Mouse (Mus musculus) NIH3T3 (cell line): ENCODE measurements around the gene Gm37240.

Experiments
- DNase-seq: peaks from one replicate; pipeline ENCODE4 v3.0.0-alpha.2; 2012; ENCODE audit warnings: low read depth

The Gm37240 gene

DNA sequence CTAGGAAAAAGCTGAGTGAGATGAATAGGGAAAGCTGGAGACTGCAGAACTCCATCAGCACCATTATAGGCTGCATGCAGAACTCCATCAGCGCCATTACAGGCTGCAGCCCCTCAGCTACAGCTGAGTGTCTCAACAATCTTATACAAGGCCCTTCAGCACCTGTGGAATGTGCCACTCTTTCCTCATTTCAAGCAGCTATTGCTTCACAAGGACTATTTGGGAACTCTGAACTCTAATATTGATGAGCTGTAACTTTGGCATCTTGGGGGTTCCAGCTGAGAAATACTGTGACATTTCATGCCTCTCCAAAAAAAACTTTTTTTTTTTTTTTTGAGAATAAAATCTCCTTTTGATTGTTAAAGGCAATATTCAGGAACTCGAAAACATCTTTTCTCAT is 615.8 kb downstream of the Gm37240 start:
- no peak for DNase-seq

GRCm38 (mm10) chr3:85264963-85265362 is 622.4 kb downstream of the Gm37240 start:
- no peak for DNase-seq

- DNase-seq: no peak
These were observed 622.8 kb downstream of the Gm37240 start for GRCm38 (mm10) chr3:85264546-85264945.

- no peak for DNase-seq
These were observed 632.8 kb downstream of the Gm37240 start for GRCm38 (mm10) chr3:85254526-85254925.

DNA sequence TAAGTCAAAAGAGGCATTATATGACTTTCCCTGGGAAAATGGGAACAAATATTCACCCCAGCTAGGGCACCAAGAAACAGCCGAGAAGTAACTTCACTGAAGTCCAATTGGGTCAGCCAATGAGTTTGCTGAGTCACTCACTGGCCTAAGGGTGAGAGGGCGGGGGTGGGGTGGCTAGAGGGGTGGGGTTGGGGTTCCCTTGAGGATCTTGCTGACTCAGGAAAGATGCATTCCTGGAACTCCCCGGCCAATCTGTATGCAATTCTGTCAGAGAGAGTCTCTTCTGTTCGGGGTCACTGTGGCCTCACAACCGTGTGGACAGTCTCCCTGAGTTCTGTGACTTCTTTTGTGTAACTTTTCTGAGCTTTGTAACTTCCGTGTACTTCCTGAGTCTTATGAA is 635.7 kb downstream of the Gm37240 start:
- peak; percentile 21 for DNase-seq

DNA sequence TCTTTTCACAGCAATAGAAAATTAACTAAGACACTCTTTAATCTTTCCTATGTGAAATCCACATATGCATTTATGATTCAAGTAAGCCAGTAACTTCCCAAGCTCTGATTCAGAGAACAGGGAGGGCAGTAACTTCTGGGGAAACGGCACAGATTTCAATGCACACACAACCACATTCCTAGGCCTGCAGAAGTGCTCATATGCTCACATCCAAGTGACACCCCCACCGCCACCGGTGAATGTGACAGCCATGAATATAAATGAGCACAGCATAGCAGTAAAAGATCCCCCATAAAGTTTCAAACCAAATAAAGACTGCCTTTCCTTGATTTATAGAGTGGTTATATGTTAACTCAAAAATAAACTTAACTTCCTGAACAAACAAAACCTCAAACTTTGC is 641.2 kb downstream of the Gm37240 start:
- no peak for DNase-seq

DNA sequence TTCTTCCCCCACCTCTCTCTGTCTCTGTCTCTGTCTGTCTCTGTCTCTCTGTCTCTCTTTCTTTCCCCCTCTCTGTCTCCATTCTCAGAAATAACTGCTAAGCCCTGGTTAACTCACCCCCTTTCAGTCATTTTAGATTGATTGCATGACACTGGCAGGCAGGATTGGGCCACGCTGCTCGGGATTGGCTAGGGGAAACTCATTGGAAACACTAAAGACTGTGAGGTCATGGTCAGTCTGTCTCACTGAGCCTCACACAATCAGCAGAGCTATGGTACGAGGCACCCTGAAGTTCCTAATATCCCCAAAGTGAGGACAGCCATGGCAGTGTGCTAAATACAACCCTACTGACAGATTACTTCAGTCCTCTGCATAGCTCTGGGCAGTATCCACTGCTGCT is 650.8 kb downstream of the Gm37240 start:
- no peak for DNase-seq

GRCm38 (mm10) chr3:85232846-85233245 is 654.5 kb downstream of the Gm37240 start:
- no peak for DNase-seq

GRCm38 (mm10) chr3:85222046-85222445 is 665.3 kb downstream of the Gm37240 start:
- no peak for DNase-seq

DNA sequence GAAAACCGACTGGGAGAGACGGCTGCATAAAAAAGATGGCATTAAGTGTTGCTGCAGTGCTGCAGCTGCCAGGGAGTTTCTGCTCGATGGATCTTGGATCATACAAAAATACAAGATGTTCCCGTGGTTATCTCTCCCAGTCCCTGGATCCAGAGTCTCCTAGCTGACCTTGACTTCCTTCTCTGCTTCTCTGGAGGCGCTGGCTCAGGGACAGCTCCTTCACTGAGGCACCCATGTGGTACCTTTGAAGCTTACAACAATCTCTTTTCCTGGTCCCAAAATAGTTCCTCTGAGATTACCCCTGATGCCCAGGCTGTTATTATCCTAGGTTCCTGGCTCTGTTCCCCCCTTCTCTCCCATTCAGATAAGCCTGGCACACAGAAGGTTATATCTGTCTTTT is 672.4 kb downstream of the Gm37240 start:
- DNase-seq: no peak

- no peak for DNase-seq
These were observed 674.5 kb downstream of the Gm37240 start for GRCm38 (mm10) chr3:85212751-85213350.

GRCm38 (mm10) chr3:85209887-85210844 is 677.2 kb downstream of the Gm37240 start:
- DNase-seq: no peak

DNA sequence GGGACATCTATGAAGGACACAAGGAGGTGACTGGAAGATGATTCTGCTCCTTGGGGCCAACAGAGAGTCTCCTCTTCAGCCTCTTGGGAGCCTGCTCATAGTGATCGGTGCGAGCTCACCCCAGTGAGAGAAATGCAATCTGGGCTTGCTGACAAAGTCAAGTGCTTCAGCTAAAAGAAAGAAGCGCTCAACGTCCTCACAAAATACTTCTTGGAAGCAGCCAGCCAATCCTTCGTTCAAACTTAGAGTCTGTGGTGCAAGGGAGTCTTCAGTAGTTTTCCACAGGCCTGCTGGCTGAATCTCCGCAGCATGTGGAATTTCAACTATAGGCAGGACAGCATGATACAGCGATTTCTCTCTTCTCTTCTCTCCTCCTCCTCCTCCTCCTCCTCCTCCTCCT is 680.8 kb downstream of the Gm37240 start:
- no peak for DNase-seq

DNA sequence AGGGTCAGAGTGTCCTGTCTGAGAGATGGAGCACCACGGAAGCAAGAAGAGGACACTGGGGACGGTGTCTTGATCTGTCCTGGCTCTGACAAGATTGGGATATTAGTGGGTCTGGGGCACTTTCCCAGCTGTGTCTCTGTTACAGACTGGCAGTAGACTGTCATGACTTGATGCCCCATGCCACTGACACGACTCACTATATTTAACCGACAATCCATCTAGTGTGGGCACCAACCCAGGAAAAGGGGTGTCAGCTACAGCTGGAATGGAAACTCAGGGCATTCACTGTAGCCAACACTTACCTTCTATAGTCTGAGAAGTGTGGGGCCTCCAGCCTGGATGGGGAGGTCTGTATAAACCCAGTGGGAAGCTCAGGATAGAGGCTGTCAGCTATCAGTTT is 681.4 kb downstream of the Gm37240 start:
- DNase-seq: no peak

GRCm38 (mm10) chr3:85203659-85204058 is 683.7 kb downstream of the Gm37240 start:
- no peak for DNase-seq

DNA sequence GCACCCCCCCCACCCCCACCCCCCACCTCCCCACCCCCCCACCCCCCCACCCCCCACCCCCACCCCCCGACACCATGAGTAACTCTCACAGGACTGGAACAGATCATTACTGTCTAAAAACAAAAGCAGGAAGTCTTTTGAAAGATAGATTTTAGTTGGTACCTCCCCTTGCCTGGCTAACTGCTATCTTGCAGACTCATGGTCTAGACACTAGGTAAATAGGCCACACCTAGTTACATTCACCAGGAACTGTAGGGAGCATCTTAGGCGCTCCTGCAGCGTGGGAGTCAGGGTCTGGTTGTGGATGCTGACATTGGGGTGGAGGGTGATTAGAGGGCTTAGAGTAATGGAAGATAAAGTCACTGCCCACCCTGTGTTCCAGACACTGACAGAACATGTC is 684.6 kb downstream of the Gm37240 start:
- DNase-seq: no peak

- DNase-seq: no peak
These were observed 685.5 kb downstream of the Gm37240 start for GRCm38 (mm10) chr3:85201785-85202184.

DNA sequence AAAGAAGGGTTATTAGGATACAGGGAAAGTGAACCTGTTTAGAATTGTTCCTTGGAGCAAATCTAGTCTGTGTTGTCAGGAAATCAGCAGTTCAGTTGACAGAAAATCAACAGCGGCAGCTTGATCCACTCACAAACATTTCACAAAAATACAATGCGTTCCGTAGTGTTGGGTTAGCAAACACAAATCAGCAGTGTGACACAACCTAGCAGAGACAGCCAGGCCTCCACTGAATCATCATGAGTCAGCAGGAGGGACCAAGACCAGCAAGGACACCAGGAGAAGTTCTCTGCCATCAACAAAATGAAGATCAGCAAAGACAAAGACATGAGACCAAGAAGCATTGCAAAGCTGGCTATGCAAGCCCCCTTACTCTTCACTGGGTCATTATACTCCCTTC is 688.8 kb downstream of the Gm37240 start:
- DNase-seq: no peak

- no peak for DNase-seq
These were observed 690.2 kb downstream of the Gm37240 start for GRCm38 (mm10) chr3:85197148-85197547.

GRCm38 (mm10) chr3:85196591-85196990 is 690.7 kb downstream of the Gm37240 start:
- DNase-seq: no peak

DNA sequence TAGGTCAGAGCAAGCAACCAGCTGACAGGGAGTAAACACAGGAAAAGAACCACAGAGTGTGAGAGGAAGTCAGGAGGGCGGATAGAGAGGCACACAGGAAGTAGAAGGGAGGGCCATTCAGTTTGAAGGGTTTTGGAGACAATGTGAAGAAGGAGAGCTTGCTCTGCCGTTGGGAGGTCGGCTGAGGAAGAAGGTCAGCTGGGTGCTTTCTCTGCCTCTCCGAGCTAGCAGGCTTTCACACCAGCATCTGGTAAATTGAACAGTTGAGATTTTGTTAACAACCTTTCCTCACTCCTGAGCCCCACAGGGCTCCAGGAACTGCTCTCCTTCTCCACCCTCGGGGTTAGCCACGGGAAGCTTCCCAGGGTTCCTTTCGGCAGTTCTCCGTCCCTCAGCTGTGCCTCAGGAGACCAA is 692.2 kb downstream of the Gm37240 start:
- DNase-seq: peak; percentile 18

GRCm38 (mm10) chr3:85189791-85190190 is 697.5 kb downstream of the Gm37240 start:
- peak; percentile 55 for DNase-seq

- no peak for DNase-seq
These were observed 699.0 kb downstream of the Gm37240 start for GRCm38 (mm10) chr3:85188364-85188763.
